Mouse (Mus musculus): ENCODE data around the gene Il24. TPM values are rescaled to one million over a fixed set of nuclear protein-coding genes. Genes with fewer than 3 reads are reported as not detected.

Gene Il24
- polyA plus RNA-seq, 1 experiment from 2014 or later = not detected

GRCm38 (mm10) chr1:130865541-130866221, 21.6 kb downstream of the Il24 start, which contains the start of gene Fcmr:
TSS of gene Fcmr (plus strand) at chr1:130865669.
- H3K27me3 ChIP-seq (ENCODE audit: control insufficient read depth, insufficient read depth, low read length) = no peaks in the 10 kb centered on the region
- no peak within 1 kb of the TSS for H3K4me3 ChIP-seq (ENCODE audit: low read depth, low read length)
- WGBS (ENCODE audit: insufficient replicate concordance) = 79% methylated on average over 7 of the region's 7 CpGs
- no peak for ATAC-seq (replicated peaks; ENCODE audit: insufficient number of reproducible peaks, low FRiP score, low TSS enrichment)
- no peaks in the 10 kb centered on the region for H3K9me3 ChIP-seq (replicated peaks; ENCODE audit: control insufficient read depth, low read length)
- no peak within 1 kb of the TSS for H3K4me2 ChIP-seq
- H3K4me1 ChIP-seq (ENCODE audit: control insufficient read depth, insufficient read depth, low read length) = no peaks in the 10 kb centered on the region
- no peak within 1 kb of the TSS for H3K27ac ChIP-seq (ENCODE audit: low read depth, low read length)
- no peak within 1 kb of the TSS for H3K9ac ChIP-seq (ENCODE audit: low read depth, low read length)
- no peaks in the 10 kb centered on the region for H3K36me3 ChIP-seq (ENCODE audit: control insufficient read depth, insufficient read depth, low read length)

- Histone ChIP-seq H3K9ac (ENCODE audit: low read depth, low read length) (no peak overlapping the region), H3K4me1 (ENCODE audit: control insufficient read depth, insufficient read depth, low read length) (no peaks in the 10 kb centered on the region), H3K9me3 (replicated peaks; ENCODE audit: control insufficient read depth, low read length) (no peaks in the 10 kb centered on the region), H3K4me3 (ENCODE audit: low read depth, low read length) (no peak overlapping the region), H3K27ac (ENCODE audit: low read depth, low read length) (no peak overlapping the region), H3K27me3 (ENCODE audit: control insufficient read depth, insufficient read depth, low read length) (no peaks in the 10 kb centered on the region), H3K36me3 (ENCODE audit: control insufficient read depth, insufficient read depth, low read length) (no peaks in the 10 kb centered on the region), H3K4me2 (no peak overlapping the region)
- 82% methylated on average over 5 of the region's 5 CpGs for WGBS (ENCODE audit: insufficient replicate concordance)
- ATAC-seq (replicated peaks; ENCODE audit: insufficient number of reproducible peaks, low FRiP score, low TSS enrichment) = no peak
Measured at GRCm38 (mm10) chr1:130864741-130865140, 22.5 kb downstream of the Il24 start.

GRCm38 (mm10) chr1:130864238-130864637, 23.0 kb downstream of the Il24 start:
- Histone ChIP-seq H3K9ac (ENCODE audit: low read depth, low read length) (no peak overlapping the region), H3K4me1 (ENCODE audit: control insufficient read depth, insufficient read depth, low read length) (no peaks in the 10 kb centered on the region), H3K4me3 (ENCODE audit: low read depth, low read length) (no peak overlapping the region), H3K27me3 (ENCODE audit: control insufficient read depth, insufficient read depth, low read length) (no peaks in the 10 kb centered on the region), H3K27ac (ENCODE audit: low read depth, low read length) (no peak overlapping the region), H3K4me2 (no peak overlapping the region), H3K9me3 (replicated peaks; ENCODE audit: control insufficient read depth, low read length) (no peaks in the 10 kb centered on the region), H3K36me3 (ENCODE audit: control insufficient read depth, insufficient read depth, low read length) (no peaks in the 10 kb centered on the region)
- WGBS (ENCODE audit: insufficient replicate concordance) = 75% methylated on average over 4 of the region's 4 CpGs
- ATAC-seq (replicated peaks; ENCODE audit: insufficient number of reproducible peaks, low FRiP score, low TSS enrichment) = no peak

- 85% methylated on average over 4 of the region's 4 CpGs for WGBS (ENCODE audit: insufficient replicate concordance)
- H3K4me1 ChIP-seq (ENCODE audit: control insufficient read depth, insufficient read depth, low read length) = no peaks in the 10 kb centered on the region
- no peak for ATAC-seq (replicated peaks; ENCODE audit: insufficient number of reproducible peaks, low FRiP score, low TSS enrichment)
- H3K4me2 ChIP-seq = no peak overlapping the region
- H3K36me3 ChIP-seq (ENCODE audit: control insufficient read depth, insufficient read depth, low read length) = no peaks in the 10 kb centered on the region
- no peaks in the 10 kb centered on the region for H3K9me3 ChIP-seq (replicated peaks; ENCODE audit: control insufficient read depth, low read length)
- H3K9ac ChIP-seq (ENCODE audit: low read depth, low read length) = no peak overlapping the region
- H3K27ac ChIP-seq (ENCODE audit: low read depth, low read length) = no peak overlapping the region
- H3K4me3 ChIP-seq (ENCODE audit: low read depth, low read length) = no peak overlapping the region
- H3K27me3 ChIP-seq (ENCODE audit: control insufficient read depth, insufficient read depth, low read length) = no peaks in the 10 kb centered on the region
Measured at GRCm38 (mm10) chr1:130857456-130857855, 29.8 kb downstream of the Il24 start.

GRCm38 (mm10) chr1:130855723-130856122, 31.5 kb downstream of the Il24 start:
- H3K9ac ChIP-seq (ENCODE audit: low read depth, low read length) = no peak overlapping the region
- no peaks in the 10 kb centered on the region for H3K9me3 ChIP-seq (replicated peaks; ENCODE audit: control insufficient read depth, low read length)
- WGBS (ENCODE audit: insufficient replicate concordance) = 77% methylated on average over 2 of the region's 2 CpGs
- peaks cover 1% of the 10 kb centered on the region; the same call in 1 of the 2 replicates for H3K4me1 ChIP-seq (ENCODE audit: control insufficient read depth, insufficient read depth, low read length)
- ATAC-seq (replicated peaks; ENCODE audit: insufficient number of reproducible peaks, low FRiP score, low TSS enrichment) = no peak
- H3K4me3 ChIP-seq (ENCODE audit: low read depth, low read length) = no peak overlapping the region
- no peak overlapping the region for H3K4me2 ChIP-seq
- no peak overlapping the region for H3K27ac ChIP-seq (ENCODE audit: low read depth, low read length)
- no peaks in the 10 kb centered on the region for H3K36me3 ChIP-seq (ENCODE audit: control insufficient read depth, insufficient read depth, low read length)
- H3K27me3 ChIP-seq (ENCODE audit: control insufficient read depth, insufficient read depth, low read length) = no peaks in the 10 kb centered on the region

GRCm38 (mm10) chr1:130854819-130855218, 32.4 kb downstream of the Il24 start:
- Histone ChIP-seq H3K4me2 (no peak overlapping the region), H3K4me1 (ENCODE audit: control insufficient read depth, insufficient read depth, low read length) (peaks cover 8% of the 10 kb centered on the region; the same call in 1 of the 2 replicates), H3K27ac (ENCODE audit: low read depth, low read length) (no peak overlapping the region), H3K9me3 (replicated peaks; ENCODE audit: control insufficient read depth, low read length) (no peaks in the 10 kb centered on the region), H3K36me3 (ENCODE audit: control insufficient read depth, insufficient read depth, low read length) (no peaks in the 10 kb centered on the region), H3K27me3 (ENCODE audit: control insufficient read depth, insufficient read depth, low read length) (no peaks in the 10 kb centered on the region), H3K9ac (ENCODE audit: low read depth, low read length) (no peak overlapping the region), H3K4me3 (ENCODE audit: low read depth, low read length) (no peak overlapping the region)
- no peak for ATAC-seq (replicated peaks; ENCODE audit: insufficient number of reproducible peaks, low FRiP score, low TSS enrichment)
- 80% methylated on average over 9 of the region's 9 CpGs for WGBS (ENCODE audit: insufficient replicate concordance)

- Histone ChIP-seq H3K27me3 (ENCODE audit: control insufficient read depth, insufficient read depth, low read length) (0 out of 2 replicates have a peak, but pooled peaks cover 3% of the 10 kb centered on the region), H3K9me3 (replicated peaks; ENCODE audit: control insufficient read depth, low read length) (no peaks in the 10 kb centered on the region), H3K27ac (ENCODE audit: low read depth, low read length) (no peak overlapping the region), H3K4me2 (no peak overlapping the region), H3K9ac (ENCODE audit: low read depth, low read length) (no peak overlapping the region), H3K36me3 (ENCODE audit: control insufficient read depth, insufficient read depth, low read length) (no peaks in the 10 kb centered on the region), H3K4me1 (ENCODE audit: control insufficient read depth, insufficient read depth, low read length) (peaks cover 8% of the 10 kb centered on the region; the same call in 1 of the 2 replicates), H3K4me3 (ENCODE audit: low read depth, low read length) (no peak overlapping the region)
- WGBS (ENCODE audit: insufficient replicate concordance) = 52% methylated on average over 5 of the region's 5 CpGs
- ATAC-seq (replicated peaks; ENCODE audit: insufficient number of reproducible peaks, low FRiP score, low TSS enrichment) = no peak
Measured at GRCm38 (mm10) chr1:130850405-130850804, 36.8 kb downstream of the Il24 start.

GRCm38 (mm10) chr1:130849530-130850214, 37.6 kb downstream of the Il24 start:
- no peaks in the 10 kb centered on the region for H3K9me3 ChIP-seq (replicated peaks; ENCODE audit: control insufficient read depth, low read length)
- no peaks in the 10 kb centered on the region for H3K36me3 ChIP-seq (ENCODE audit: control insufficient read depth, insufficient read depth, low read length)
- no peak overlapping the region for H3K9ac ChIP-seq (ENCODE audit: low read depth, low read length)
- 81% methylated on average over 10 of the region's 10 CpGs for WGBS (ENCODE audit: insufficient replicate concordance)
- no peak overlapping the region for H3K27ac ChIP-seq (ENCODE audit: low read depth, low read length)
- no peak overlapping the region for H3K4me2 ChIP-seq
- ATAC-seq (replicated peaks; ENCODE audit: insufficient number of reproducible peaks, low FRiP score, low TSS enrichment) = no peak
- H3K4me3 ChIP-seq (ENCODE audit: low read depth, low read length) = no peak overlapping the region
- 0 out of 2 replicates have a peak, but pooled peaks cover 3% of the 10 kb centered on the region for H3K27me3 ChIP-seq (ENCODE audit: control insufficient read depth, insufficient read depth, low read length)
- peaks cover 8% of the 10 kb centered on the region; the same call in 1 of the 2 replicates for H3K4me1 ChIP-seq (ENCODE audit: control insufficient read depth, insufficient read depth, low read length)
